Mouse (Mus musculus): ENCODE data around the gene Dlst. TPM values are rescaled to one million over a fixed set of nuclear protein-coding genes. Genes with fewer than 3 reads are reported as not detected.

Dlst gene
- polyA plus RNA-seq, 1 experiment from 2014 or later: 106 TPM

DNA sequence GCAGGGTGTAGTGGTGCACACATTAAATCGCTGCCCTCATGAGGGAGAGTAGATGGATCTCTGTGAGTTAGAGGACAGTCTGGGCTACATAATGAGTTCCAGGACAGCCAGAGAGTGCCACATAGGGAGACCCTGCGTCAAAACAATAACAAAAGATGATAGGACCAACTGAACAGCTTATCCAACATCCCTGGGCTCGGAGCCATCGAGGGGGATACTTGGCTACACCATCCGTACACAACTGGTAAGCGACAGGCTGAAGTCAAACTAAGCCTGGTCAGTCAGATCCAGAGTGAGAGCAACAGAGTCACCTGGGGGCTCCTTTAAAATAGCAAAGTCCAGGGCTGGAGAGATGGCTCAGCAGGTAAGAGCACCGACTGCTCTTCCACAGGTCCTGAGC lies 14.8 kb upstream of the Dlst start:
- H3K9me3 ChIP-seq (replicated peaks): no peaks in the 10 kb centered on the region
- H3K4me1 ChIP-seq: peaks cover 24% of the 10 kb centered on the region
- 77% methylated on average over 7 of the region's 7 CpGs for WGBS
- H3K27me3 ChIP-seq: no peaks in the 10 kb centered on the region
- no peak overlapping the region for H3K4me3 ChIP-seq (replicated peaks)
- H3K4me2 ChIP-seq (replicated peaks): no peak overlapping the region
- no peak for ATAC-seq (ENCODE audit: insufficient number of reproducible peaks, low FRiP score, low TSS enrichment, low read depth)
- H3K9ac ChIP-seq: no peak overlapping the region
- no peaks in the 10 kb centered on the region for H3K36me3 ChIP-seq
- no peak overlapping the region for H3K27ac ChIP-seq (replicated peaks)

DNA sequence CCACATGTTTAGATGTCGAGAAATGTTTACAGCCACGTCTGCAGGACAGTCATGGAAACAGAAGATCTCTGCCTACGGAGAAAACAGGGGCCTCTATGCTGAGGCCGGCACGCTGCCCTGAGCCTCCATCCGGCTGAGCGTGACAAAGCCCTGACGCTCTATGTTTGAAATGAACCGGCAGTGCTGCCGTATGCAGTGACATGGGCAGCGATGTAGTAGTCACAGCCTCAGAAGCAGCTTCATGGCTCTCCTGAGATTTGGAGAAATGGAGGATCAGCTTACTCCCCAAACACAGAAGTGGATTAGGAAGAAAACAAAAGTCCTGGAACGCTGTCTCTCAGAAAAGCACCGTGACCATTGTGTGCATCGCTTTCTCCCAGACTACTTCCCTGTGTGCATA lies 9.6 kb upstream of the Dlst start:
- no peak overlapping the region for H3K4me3 ChIP-seq (replicated peaks)
- WGBS: 45% methylated on average over 14 of the region's 14 CpGs
- H3K27ac ChIP-seq (replicated peaks): peak overlapping the region; percentile 13; the same call in 1 of the 2 replicates
- H3K9ac ChIP-seq: no peak overlapping the region
- no peak for ATAC-seq (ENCODE audit: insufficient number of reproducible peaks, low FRiP score, low TSS enrichment, low read depth)
- H3K9me3 ChIP-seq (replicated peaks): no peaks in the 10 kb centered on the region
- peaks cover 11% of the 10 kb centered on the region; the same call in 1 of the 2 replicates for H3K4me1 ChIP-seq
- H3K27me3 ChIP-seq: no peaks in the 10 kb centered on the region
- no peaks in the 10 kb centered on the region for H3K36me3 ChIP-seq
- H3K4me2 ChIP-seq (replicated peaks): no peak overlapping the region; the same call in 1 of the 2 replicates

DNA sequence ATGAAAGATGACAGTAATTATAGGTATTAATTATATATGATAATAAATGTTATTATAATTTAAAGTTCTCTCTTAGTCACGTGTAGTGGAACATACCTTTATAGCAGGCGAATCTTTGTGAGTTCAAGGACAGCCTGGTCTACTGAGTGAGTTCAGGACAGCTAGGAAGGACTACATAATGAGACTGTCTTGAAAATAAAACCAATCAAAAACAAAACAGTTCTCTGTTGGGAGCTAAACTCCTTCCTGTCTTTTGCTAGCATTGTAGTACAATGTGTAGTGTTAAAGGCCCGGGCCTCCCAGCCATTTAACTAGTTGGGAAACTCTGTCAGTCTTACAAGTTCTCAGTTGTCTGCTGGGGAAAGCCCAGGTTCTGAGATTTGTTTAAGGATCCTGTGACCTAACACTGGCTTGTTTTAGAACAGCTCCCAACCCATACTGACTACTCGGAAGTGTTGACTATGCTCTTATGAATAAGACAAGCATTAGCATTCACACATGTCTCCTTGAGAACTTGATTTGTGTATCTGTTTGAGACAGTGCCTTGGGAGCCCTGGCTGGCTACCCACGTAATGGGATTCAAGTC lies 9.0 kb upstream of the Dlst start:
- Histone ChIP-seq H3K27me3 (no peaks in the 10 kb centered on the region), H3K36me3 (no peaks in the 10 kb centered on the region), H3K4me2 (replicated peaks) (no peak overlapping the region), H3K4me3 (replicated peaks) (no peak overlapping the region), H3K27ac (replicated peaks) (no peak overlapping the region), H3K4me1 (peaks cover 16% of the 10 kb centered on the region; the same call in 1 of the 2 replicates), H3K9ac (no peak overlapping the region), H3K9me3 (replicated peaks) (no peaks in the 10 kb centered on the region)
- 77% methylated on average over 5 of the region's 5 CpGs for WGBS
- ATAC-seq (ENCODE audit: insufficient number of reproducible peaks, low FRiP score, low TSS enrichment, low read depth): no peak

DNA sequence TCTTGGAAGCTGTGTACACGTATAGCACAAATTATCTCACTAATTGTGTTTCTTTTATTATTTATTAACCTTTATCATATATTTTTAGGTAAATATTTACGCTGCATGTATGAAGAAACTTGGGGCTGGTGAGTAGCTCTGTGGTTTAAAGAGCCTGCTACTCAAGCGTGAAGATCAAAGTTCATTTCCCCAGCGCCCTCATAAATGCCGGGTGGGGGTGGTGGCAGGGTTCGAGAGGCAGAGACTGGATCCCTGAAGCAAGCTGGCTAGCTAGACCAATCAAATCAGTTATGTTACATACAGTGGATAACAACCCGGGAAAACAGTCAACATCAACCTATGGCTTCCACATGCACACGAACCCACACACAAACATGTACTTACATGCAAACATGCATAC lies 7.5 kb upstream of the Dlst start:
- no peaks in the 10 kb centered on the region for H3K27me3 ChIP-seq
- H3K4me1 ChIP-seq: peaks cover 18% of the 10 kb centered on the region; the same call in 1 of the 2 replicates
- no peak overlapping the region for H3K27ac ChIP-seq (replicated peaks)
- H3K36me3 ChIP-seq: no peaks in the 10 kb centered on the region
- no peak overlapping the region for H3K9ac ChIP-seq
- no peaks in the 10 kb centered on the region for H3K9me3 ChIP-seq (replicated peaks)
- H3K4me3 ChIP-seq (replicated peaks): no peak overlapping the region
- 79% methylated on average over 8 of the region's 8 CpGs for WGBS
- no peak overlapping the region for H3K4me2 ChIP-seq (replicated peaks)
- no peak for ATAC-seq (ENCODE audit: insufficient number of reproducible peaks, low FRiP score, low TSS enrichment, low read depth)

DNA sequence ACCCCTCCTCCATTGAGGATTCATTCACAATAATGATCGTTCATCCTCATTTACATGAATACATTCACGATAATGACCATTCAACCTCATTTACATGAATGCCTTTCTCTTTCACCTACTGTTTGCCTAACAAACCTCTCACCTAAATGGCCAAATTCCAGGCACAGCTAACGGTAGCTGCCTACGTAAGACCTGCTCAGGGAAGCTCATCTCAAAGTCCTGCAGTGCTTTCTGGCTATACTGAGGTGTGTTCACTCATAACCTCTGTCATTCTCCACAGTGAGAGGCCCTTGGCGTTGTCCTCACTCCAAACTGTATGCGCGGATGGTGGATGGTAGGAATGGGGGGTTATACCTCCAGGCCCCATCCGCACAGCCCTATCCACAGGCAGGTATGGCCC lies 5.8 kb upstream of the Dlst start:
- Histone ChIP-seq H3K36me3 (no peaks in the 10 kb centered on the region), H3K4me3 (replicated peaks) (no peak overlapping the region), H3K4me2 (replicated peaks) (no peak overlapping the region), H3K27me3 (no peaks in the 10 kb centered on the region), H3K9me3 (replicated peaks) (no peaks in the 10 kb centered on the region), H3K27ac (replicated peaks) (no peak overlapping the region), H3K4me1 (peaks cover 28% of the 10 kb centered on the region), H3K9ac (no peak overlapping the region)
- no peak for ATAC-seq (ENCODE audit: insufficient number of reproducible peaks, low FRiP score, low TSS enrichment, low read depth)
- 89% methylated on average over 8 of the region's 8 CpGs for WGBS

DNA sequence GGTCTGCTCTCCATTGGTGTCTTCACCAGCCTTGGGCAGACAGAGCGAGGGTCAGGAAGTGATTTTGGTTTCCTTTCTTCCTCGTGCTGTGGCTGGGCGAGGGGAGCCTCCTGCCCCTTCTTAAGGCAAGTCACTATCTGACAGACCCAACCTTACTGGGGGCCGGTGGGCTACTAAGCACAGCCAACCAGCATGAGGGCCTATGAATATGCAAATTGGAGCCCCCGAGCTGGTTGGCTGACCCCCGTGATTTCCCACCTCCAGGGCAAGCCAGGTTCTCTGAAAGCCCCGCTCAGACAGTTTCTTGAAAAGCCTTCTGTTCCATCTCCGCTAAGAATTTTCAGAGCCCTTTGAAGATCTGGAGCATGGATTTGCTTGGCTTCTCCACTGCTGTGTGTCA lies 4.3 kb upstream of the Dlst start:
- no peak for ATAC-seq (ENCODE audit: insufficient number of reproducible peaks, low FRiP score, low TSS enrichment, low read depth)
- 8% methylated on average over 8 of the region's 8 CpGs for WGBS
- no peaks in the 10 kb centered on the region for H3K27me3 ChIP-seq
- no peak overlapping the region for H3K9ac ChIP-seq
- H3K9me3 ChIP-seq (replicated peaks): no peaks in the 10 kb centered on the region
- H3K4me3 ChIP-seq (replicated peaks): no peak overlapping the region
- no peak overlapping the region for H3K27ac ChIP-seq (replicated peaks)
- no peaks in the 10 kb centered on the region for H3K36me3 ChIP-seq
- peaks cover 26% of the 10 kb centered on the region for H3K4me1 ChIP-seq
- peak overlapping the region; percentile 27 for H3K4me2 ChIP-seq (replicated peaks)

DNA sequence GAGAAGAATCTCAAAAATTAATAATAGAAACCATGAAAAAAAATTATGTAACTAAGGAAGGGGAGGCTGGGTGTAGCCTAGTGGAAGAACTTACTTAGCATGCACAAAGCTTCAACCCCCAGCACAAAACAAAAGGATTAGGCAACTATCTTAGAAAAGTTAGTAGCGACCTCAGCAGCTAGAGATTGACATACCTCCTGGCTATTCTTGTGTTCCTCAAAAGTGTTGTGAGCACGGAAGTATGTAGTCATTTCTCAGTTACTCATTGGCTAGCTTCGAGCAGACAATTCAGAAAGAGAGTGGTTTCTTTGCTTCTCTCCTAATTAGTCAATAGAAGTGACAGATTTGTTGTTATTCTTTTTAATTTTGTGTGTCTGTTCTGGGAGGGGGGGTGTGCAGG lies 2.0 kb upstream of the Dlst start:
- H3K27ac ChIP-seq (replicated peaks): no peak overlapping the region
- no peak for ATAC-seq (ENCODE audit: insufficient number of reproducible peaks, low FRiP score, low TSS enrichment, low read depth)
- no peaks in the 10 kb centered on the region for H3K36me3 ChIP-seq
- peaks cover 43% of the 10 kb centered on the region for H3K4me1 ChIP-seq
- no peak overlapping the region for H3K4me2 ChIP-seq (replicated peaks)
- WGBS: 56% methylated on average over 3 of the region's 3 CpGs
- no peak overlapping the region for H3K9ac ChIP-seq
- H3K27me3 ChIP-seq: no peaks in the 10 kb centered on the region
- no peak overlapping the region for H3K4me3 ChIP-seq (replicated peaks)
- H3K9me3 ChIP-seq (replicated peaks): no peaks in the 10 kb centered on the region

DNA sequence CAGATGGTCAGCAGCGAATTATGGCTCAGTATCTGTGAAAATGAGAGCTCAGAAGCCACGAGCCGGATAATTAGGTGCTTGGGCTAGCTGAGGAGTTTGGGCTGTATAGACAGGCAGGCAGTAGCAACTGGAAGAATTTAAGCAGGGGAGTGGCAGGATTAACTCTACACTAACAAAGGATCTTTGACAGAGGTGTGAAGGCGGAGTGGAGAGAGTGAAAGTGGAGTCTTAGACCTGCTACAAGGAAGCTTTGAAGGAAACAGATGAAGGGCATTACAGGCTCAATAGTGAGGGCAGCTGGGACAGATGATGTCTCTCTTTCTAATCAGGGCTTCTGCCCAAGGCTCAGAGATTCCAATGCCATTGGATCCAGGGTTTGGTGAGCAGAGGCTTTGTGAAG lies 1.2 kb upstream of the Dlst start:
- H3K36me3 ChIP-seq: no peaks in the 10 kb centered on the region
- ATAC-seq (ENCODE audit: insufficient number of reproducible peaks, low FRiP score, low TSS enrichment, low read depth): no peak
- H3K9me3 ChIP-seq (replicated peaks): no peaks in the 10 kb centered on the region
- H3K9ac ChIP-seq: no peak overlapping the region
- 53% methylated on average over 4 of the region's 4 CpGs for WGBS
- peaks cover 44% of the 10 kb centered on the region for H3K4me1 ChIP-seq
- no peaks in the 10 kb centered on the region for H3K27me3 ChIP-seq
- H3K4me2 ChIP-seq (replicated peaks): peak overlapping the region; percentile 59
- H3K27ac ChIP-seq (replicated peaks): 0 out of 2 replicates have a peak overlapping the region, but pooled peaks have one; percentile 89
- peak overlapping the region; percentile 84; the same call in 1 of the 2 replicates for H3K4me3 ChIP-seq (replicated peaks)

DNA sequence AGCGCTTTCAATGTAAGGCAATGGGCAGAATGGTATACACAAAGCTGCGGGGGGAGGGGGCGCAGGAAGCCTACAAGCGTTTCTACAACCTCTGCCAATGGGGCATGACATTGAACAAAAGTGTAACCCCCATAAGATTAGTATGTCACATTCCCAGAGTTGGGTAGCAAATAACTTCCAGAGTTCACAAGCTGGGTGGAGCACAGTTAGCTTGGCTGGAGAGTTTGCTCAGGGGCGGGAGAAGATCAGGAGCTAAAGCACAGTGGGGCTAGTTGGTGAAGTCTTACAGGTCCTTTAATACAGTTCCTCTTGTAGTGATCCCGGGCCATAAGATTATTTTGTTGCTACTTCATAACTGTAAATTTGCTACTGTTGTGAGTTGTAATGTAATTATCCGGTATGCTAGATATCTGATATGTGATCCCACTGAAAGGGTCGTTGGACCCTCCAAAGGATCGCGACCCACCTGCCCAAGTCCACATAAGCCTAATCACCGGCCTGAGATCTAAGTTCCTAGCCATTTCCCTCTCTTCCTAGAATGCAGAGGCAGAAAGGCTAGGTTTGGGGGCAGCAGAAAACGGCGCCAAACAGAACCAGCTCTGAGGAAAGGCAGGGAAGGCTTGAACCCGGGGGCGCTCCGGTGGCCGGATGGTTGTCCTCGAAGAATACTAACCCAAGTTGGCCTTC lies 479 bp upstream of the Dlst start:
- WGBS: 11% methylated on average over 18 of the region's 18 CpGs
- peak overlapping the region; percentile 89 for H3K27ac ChIP-seq (replicated peaks)
- H3K9ac ChIP-seq: peak overlapping the region; percentile 88
- H3K4me3 ChIP-seq (replicated peaks): peak overlapping the region; percentile 84
- H3K9me3 ChIP-seq (replicated peaks): no peaks in the 10 kb centered on the region
- no peaks in the 10 kb centered on the region for H3K36me3 ChIP-seq
- peak; percentile 20; the same call in 1 of the 2 replicates for ATAC-seq (ENCODE audit: insufficient number of reproducible peaks, low FRiP score, low TSS enrichment, low read depth)
- H3K4me1 ChIP-seq: peaks cover 48% of the 10 kb centered on the region
- no peaks in the 10 kb centered on the region for H3K27me3 ChIP-seq
- peak overlapping the region; percentile 59 for H3K4me2 ChIP-seq (replicated peaks)

DNA sequence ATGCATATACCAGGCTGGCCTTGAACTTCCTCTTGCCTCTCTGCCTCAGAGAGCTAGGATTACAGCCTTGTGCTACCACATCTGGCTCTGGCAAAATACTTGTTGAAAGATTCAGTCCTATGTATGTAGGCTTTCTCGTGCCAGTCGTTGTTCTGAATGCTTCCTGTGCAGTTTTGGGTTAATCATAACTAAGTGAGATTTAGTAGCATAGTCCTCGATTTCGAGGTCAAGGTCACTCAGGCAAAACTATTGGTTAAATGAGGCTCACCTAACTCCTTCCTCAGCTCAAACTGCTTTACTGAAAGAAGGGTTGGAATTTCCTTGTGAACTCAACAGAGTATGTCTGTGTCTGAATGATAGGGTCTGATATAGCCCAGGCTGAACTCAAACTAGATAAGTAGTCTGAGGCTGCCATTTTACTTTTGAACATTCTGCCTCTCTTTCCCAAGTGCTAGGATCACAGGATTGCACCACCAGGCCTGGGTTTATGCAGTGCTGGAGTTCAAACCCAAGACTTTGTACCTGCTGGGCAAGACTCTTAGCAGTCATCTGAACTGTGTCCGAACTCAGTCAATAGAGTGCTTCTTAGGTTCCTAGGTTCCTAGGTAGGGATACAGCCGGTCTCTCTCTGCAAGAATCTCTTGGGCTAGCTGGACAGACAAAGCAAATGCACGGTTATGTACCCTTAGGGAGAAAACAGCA lies 2.1 kb downstream of the Dlst start:
- Histone ChIP-seq H3K9ac (no peak overlapping the region), H3K4me2 (replicated peaks) (peak overlapping the region; percentile 59), H3K9me3 (replicated peaks) (no peaks in the 10 kb centered on the region), H3K27ac (replicated peaks) (no peak overlapping the region), H3K36me3 (no peaks in the 10 kb centered on the region), H3K4me1 (peaks cover 46% of the 10 kb centered on the region), H3K4me3 (replicated peaks) (0 out of 2 replicates have a peak overlapping the region, but pooled peaks have one; percentile 84), H3K27me3 (no peaks in the 10 kb centered on the region)
- ATAC-seq (ENCODE audit: insufficient number of reproducible peaks, low FRiP score, low TSS enrichment, low read depth): no peak
- 77% methylated on average over 7 of the region's 7 CpGs for WGBS

DNA sequence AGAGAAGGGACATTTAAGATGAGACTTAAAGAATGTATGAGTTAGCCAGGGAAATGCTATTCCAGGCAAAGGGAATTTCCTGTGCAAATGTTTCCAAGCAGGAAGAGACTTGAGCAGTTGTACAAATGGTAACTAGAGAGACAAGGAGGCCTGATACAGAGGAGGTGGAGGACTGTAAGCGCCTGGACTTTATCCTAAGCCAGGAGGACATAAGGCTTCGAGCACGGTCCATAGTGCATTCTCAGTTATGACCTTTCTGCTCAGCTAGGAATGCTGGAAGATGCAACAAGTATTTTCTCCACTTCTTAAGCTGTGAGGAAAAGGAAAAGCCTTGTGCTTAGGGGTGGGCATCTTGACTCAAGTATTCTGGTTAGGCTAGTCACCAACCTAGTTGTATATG lies 2.7 kb downstream of the Dlst start:
- Histone ChIP-seq H3K27me3 (no peaks in the 10 kb centered on the region), H3K9me3 (replicated peaks) (no peaks in the 10 kb centered on the region), H3K36me3 (peaks cover 2% of the 10 kb centered on the region), H3K4me1 (peaks cover 46% of the 10 kb centered on the region), H3K4me2 (replicated peaks) (no peak overlapping the region), H3K27ac (replicated peaks) (no peak overlapping the region), H3K9ac (no peak overlapping the region), H3K4me3 (replicated peaks) (no peak overlapping the region)
- 92% methylated on average over 3 of the region's 3 CpGs for WGBS
- no peak for ATAC-seq (ENCODE audit: insufficient number of reproducible peaks, low FRiP score, low TSS enrichment, low read depth)

Measured in embryonic facial prominence, embryonic 15.5 days (tissue).